Mouse (Mus musculus) fat pad, adult 2 months (tissue): ENCODE results near the gene Mettl24.
"Not testable (repeated sequence)": the region's sequence is repeated elsewhere in the genome, so short reads cannot be mapped to it uniquely, and the experiment has no call there.

Source experiments
- DNase-seq: peaks from one replicate; pipeline ENCODE4 v3.0.0-alpha.2; 2011; ENCODE audit warnings: low read depth, low spot score; ENCODE audit errors: extremely low read depth

Gene Mettl24

GRCm38 (mm10) chr10:40733291-40733690 is 50.2 kb downstream of the Mettl24 start:
- DNase-seq: no peak

- DNase-seq: no peak
Measured at GRCm38 (mm10) chr10:40736172-40736571, 53.1 kb downstream of the Mettl24 start.

GRCm38 (mm10) chr10:40737274-40738112 is 54.4 kb downstream of the Mettl24 start:
- DNase-seq: no peak

GRCm38 (mm10) chr10:40740696-40741095 is 57.6 kb downstream of the Mettl24 start:
- DNase-seq: no peak

- no peak for DNase-seq
Measured at GRCm38 (mm10) chr10:40750293-40751047, 67.4 kb downstream of the Mettl24 start.

GRCm38 (mm10) chr10:40751157-40751556 is 68.1 kb downstream of the Mettl24 start:
- DNase-seq: no peak

GRCm38 (mm10) chr10:40753036-40753435 is 70.0 kb downstream of the Mettl24 start:
- DNase-seq: no peak

GRCm38 (mm10) chr10:40758171-40759010 is 75.3 kb downstream of the Mettl24 start:
- no peak for DNase-seq

GRCm38 (mm10) chr10:40759391-40760194 is 76.5 kb downstream of the Mettl24 start:
- not testable (repeated sequence) for DNase-seq

GRCm38 (mm10) chr10:40760195-40761009 is 77.3 kb downstream of the Mettl24 start:
- DNase-seq: no peak

GRCm38 (mm10) chr10:40761010-40761752 is 78.1 kb downstream of the Mettl24 start:
- DNase-seq: no peak

- no peak for DNase-seq
Measured at GRCm38 (mm10) chr10:40762624-40763023, 79.5 kb downstream of the Mettl24 start.

- DNase-seq: no peak
Measured at GRCm38 (mm10) chr10:40763084-40763720, 80.1 kb downstream of the Mettl24 start.

GRCm38 (mm10) chr10:40772266-40772665 is 89.2 kb downstream of the Mettl24 start:
- DNase-seq: no peak

- DNase-seq: no peak
Measured at GRCm38 (mm10) chr10:40775151-40775550, 92.1 kb downstream of the Mettl24 start.

GRCm38 (mm10) chr10:40775655-40776054 is 92.6 kb downstream of the Mettl24 start:
- no peak for DNase-seq

GRCm38 (mm10) chr10:40777171-40777570 is 94.1 kb downstream of the Mettl24 start:
- no peak for DNase-seq

GRCm38 (mm10) chr10:40778472-40778871 is 95.4 kb downstream of the Mettl24 start:
- no peak for DNase-seq
